Mouse (Mus musculus) embryonic facial prominence, embryonic 15.5 days (tissue): Measurements from ENCODE around the gene Cetn3. TPM values are rescaled to one million over a fixed set of nuclear protein-coding genes. Genes with fewer than 3 reads are reported as not detected.

Experiments
- ATAC-seq: fragments of 200-750 bp; cut with Nextera tagmentation; 2 replicates; pipeline ENCODE4 v1.8.0; 2017; ENCODE audit warnings: low read depth, moderate TSS enrichment; ENCODE audit not compliant: insufficient number of reproducible peaks, low FRiP score, low TSS enrichment
- H3K27ac ChIP-seq: fragments of 300-500 bp; sonication (generic); replicated peaks from 2 replicates; pipeline ENCODE4 v1.5.1; 2015; ENCODE audit warnings: mild to moderate bottlenecking, inconsistent platforms
- H3K27me3 ChIP-seq: fragments of 300-500 bp; sonication (generic); 2 replicates; pipeline ENCODE4 v1.6.1; 2015; ENCODE audit warnings: inconsistent platforms
- H3K36me3 ChIP-seq: fragments of 300-500 bp; sonication (generic); 2 replicates; pipeline ENCODE4 v1.6.1; 2015; ENCODE audit warnings: mild to moderate bottlenecking, inconsistent platforms
- H3K4me1 ChIP-seq: fragments of 300-500 bp; sonication (generic); 2 replicates; pipeline ENCODE4 v1.6.1; 2015; ENCODE audit warnings: inconsistent platforms
- H3K4me2 ChIP-seq: fragments of 300-500 bp; sonication (generic); replicated peaks from 2 replicates; pipeline ENCODE4 v1.6.1; 2015; ENCODE audit warnings: mild to moderate bottlenecking, inconsistent platforms
- H3K4me3 ChIP-seq: fragments of 300-500 bp; sonication (generic); replicated peaks from 2 replicates; pipeline ENCODE4 v1.5.1; 2015; ENCODE audit warnings: mild to moderate bottlenecking, inconsistent platforms
- H3K9ac ChIP-seq: fragments of 300-500 bp; sonication (generic); 2 replicates; pipeline ENCODE4 v1.6.1; 2015; ENCODE audit warnings: inconsistent platforms
- H3K9me3 ChIP-seq: fragments of 300-500 bp; sonication (generic); replicated peaks from 2 replicates; pipeline ENCODE4 v1.6.1; 2016; ENCODE audit warnings: inconsistent platforms
- WGBS: fragments of 180-500 bp; shearing (Covaris S2); methylation state at CpG from one replicate; pipeline ENCODE4 v1.1.7; 2015; 5-methylcytosine and 5-hydroxymethylcytosine counted together
- polyA plus RNA-seq: library from polyadenylated mRNA; unstranded; fragments of >200 nt; fragmentation: Nextera tagmentation; extraction: Ambion mirVana; gene quantifications from 2 replicates; pipeline ENCODE4 v1.2.1, GENCODE M21; 2015

Cetn3 gene
- polyA plus RNA-seq, 1 experiment from 2014 or later, result 200 TPM

GRCm38 (mm10) chr13:81824576-81825330, 41.9 kb downstream of the Cetn3 start:
- WGBS, result 56% methylated on average over 11 of the region's 11 CpGs
- no peak overlapping the region for H3K4me3 ChIP-seq
- no peak for ATAC-seq
- H3K27me3 ChIP-seq, result no peaks in the 10 kb centered on the region
- no peaks in the 10 kb centered on the region for H3K9me3 ChIP-seq
- no peak overlapping the region for H3K4me2 ChIP-seq
- H3K27ac ChIP-seq, result no peak overlapping the region
- H3K9ac ChIP-seq, result no peak overlapping the region
- H3K4me1 ChIP-seq, result no peaks in the 10 kb centered on the region
- H3K36me3 ChIP-seq, result no peaks in the 10 kb centered on the region

DNA sequence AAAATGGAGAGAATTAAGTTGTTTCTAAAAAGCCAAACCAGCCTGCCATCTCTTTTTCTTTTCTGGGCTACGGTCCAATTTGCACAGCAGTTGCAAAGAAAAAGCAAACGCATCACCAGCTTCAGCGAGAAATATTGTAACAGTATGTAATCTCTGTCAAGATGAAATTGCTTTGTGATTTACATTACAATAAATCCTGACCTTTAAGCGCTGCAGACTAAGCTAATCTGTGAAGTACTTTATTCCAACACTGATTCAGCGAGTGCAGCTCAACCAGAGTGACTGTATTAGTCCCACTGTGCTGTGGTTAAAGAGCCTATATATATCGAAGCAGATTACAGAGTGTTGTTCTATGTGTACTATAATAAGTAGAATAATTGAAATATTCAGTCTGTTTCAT, 45.6 kb downstream of the Cetn3 start:
- H3K27me3 ChIP-seq, result no peaks in the 10 kb centered on the region
- no peaks in the 10 kb centered on the region for H3K9me3 ChIP-seq
- H3K9ac ChIP-seq, result no peak overlapping the region
- H3K4me3 ChIP-seq, result no peak overlapping the region
- ATAC-seq, result no peak
- no peak overlapping the region for H3K27ac ChIP-seq
- no peaks in the 10 kb centered on the region for H3K36me3 ChIP-seq
- H3K4me1 ChIP-seq, result no peaks in the 10 kb centered on the region
- H3K4me2 ChIP-seq, result no peak overlapping the region
- 61% methylated on average over 6 of the region's 6 CpGs for WGBS

GRCm38 (mm10) chr13:81831838-81832237, 49.0 kb downstream of the Cetn3 start:
- H3K27me3 ChIP-seq, result no peaks in the 10 kb centered on the region
- no peak overlapping the region for H3K4me3 ChIP-seq
- 88% methylated on average over 7 of the region's 7 CpGs for WGBS
- no peak overlapping the region for H3K27ac ChIP-seq
- no peak overlapping the region for H3K9ac ChIP-seq
- H3K4me2 ChIP-seq, result no peak overlapping the region
- no peaks in the 10 kb centered on the region for H3K9me3 ChIP-seq
- H3K4me1 ChIP-seq, result no peaks in the 10 kb centered on the region
- no peaks in the 10 kb centered on the region for H3K36me3 ChIP-seq
- no peak for ATAC-seq

GRCm38 (mm10) chr13:81836386-81837177, 53.7 kb downstream of the Cetn3 start:
- H3K27me3 ChIP-seq, result no peaks in the 10 kb centered on the region
- H3K4me1 ChIP-seq, result no peaks in the 10 kb centered on the region
- no peak overlapping the region for H3K27ac ChIP-seq
- no peak overlapping the region for H3K4me2 ChIP-seq
- no peaks in the 10 kb centered on the region for H3K36me3 ChIP-seq
- no peaks in the 10 kb centered on the region for H3K9me3 ChIP-seq
- no peak overlapping the region for H3K4me3 ChIP-seq
- 66% methylated on average over 9 of the region's 9 CpGs for WGBS
- ATAC-seq, result no peak
- H3K9ac ChIP-seq, result no peak overlapping the region

GRCm38 (mm10) chr13:81838016-81838415, 55.1 kb downstream of the Cetn3 start:
- no peak overlapping the region for H3K27ac ChIP-seq
- WGBS, result 83% methylated on average over 5 of the region's 5 CpGs
- H3K9me3 ChIP-seq, result no peaks in the 10 kb centered on the region
- no peaks in the 10 kb centered on the region for H3K27me3 ChIP-seq
- H3K9ac ChIP-seq, result no peak overlapping the region
- no peak overlapping the region for H3K4me2 ChIP-seq
- no peaks in the 10 kb centered on the region for H3K36me3 ChIP-seq
- no peak overlapping the region for H3K4me3 ChIP-seq
- no peak for ATAC-seq
- no peaks in the 10 kb centered on the region for H3K4me1 ChIP-seq

GRCm38 (mm10) chr13:81838948-81839347, 56.1 kb downstream of the Cetn3 start:
- Histone ChIP-seq H3K27me3 (no peaks in the 10 kb centered on the region), H3K27ac (no peak overlapping the region), H3K4me2 (no peak overlapping the region), H3K9ac (no peak overlapping the region), H3K4me3 (no peak overlapping the region), H3K4me1 (no peaks in the 10 kb centered on the region), H3K9me3 (no peaks in the 10 kb centered on the region), H3K36me3 (no peaks in the 10 kb centered on the region)
- no peak for ATAC-seq

DNA sequence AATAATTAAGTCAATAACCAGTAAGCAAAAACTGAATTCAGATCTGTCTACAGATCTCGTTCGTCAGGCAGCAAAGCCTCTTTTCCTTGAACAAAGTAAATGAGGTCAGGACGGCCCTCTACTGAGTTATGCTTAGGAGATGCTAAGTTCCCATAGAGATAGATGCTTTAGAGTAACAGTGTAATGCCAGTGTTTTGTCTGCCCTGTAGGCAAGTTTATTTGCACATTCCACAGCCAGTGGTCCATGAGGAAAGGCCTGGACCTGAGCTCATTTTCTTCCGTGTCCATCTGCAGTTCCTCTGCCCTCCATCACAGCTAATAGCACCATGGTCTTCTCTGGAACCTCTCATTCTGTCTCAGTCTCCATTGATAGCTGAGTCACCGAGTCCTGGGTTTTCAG, 57.4 kb downstream of the Cetn3 start:
- Histone ChIP-seq H3K36me3 (no peaks in the 10 kb centered on the region), H3K9me3 (no peaks in the 10 kb centered on the region), H3K4me2 (no peak overlapping the region), H3K4me1 (no peaks in the 10 kb centered on the region), H3K27ac (no peak overlapping the region), H3K9ac (no peak overlapping the region), H3K4me3 (no peak overlapping the region), H3K27me3 (no peaks in the 10 kb centered on the region)
- no peak for ATAC-seq
- WGBS, result 71% methylated on average over 5 of the region's 5 CpGs

GRCm38 (mm10) chr13:81840646-81841045, 57.8 kb downstream of the Cetn3 start:
- WGBS, result 73% methylated on average over 5 of the region's 5 CpGs

GRCm38 (mm10) chr13:81842278-81842677, 59.4 kb downstream of the Cetn3 start:
- no peaks in the 10 kb centered on the region for H3K27me3 ChIP-seq
- 67% methylated on average over 6 of the region's 6 CpGs for WGBS
- H3K4me2 ChIP-seq, result no peak overlapping the region
- H3K9ac ChIP-seq, result no peak overlapping the region
- no peak overlapping the region for H3K4me3 ChIP-seq
- H3K27ac ChIP-seq, result no peak overlapping the region
- no peaks in the 10 kb centered on the region for H3K9me3 ChIP-seq
- ATAC-seq, result no peak
- H3K36me3 ChIP-seq, result no peaks in the 10 kb centered on the region
- no peaks in the 10 kb centered on the region for H3K4me1 ChIP-seq

More at GRCm38 (mm10) chr13:81840646-81841045, 57.8 kb downstream of the Cetn3 start:
- H3K27ac ChIP-seq, result no peak overlapping the region
- H3K4me2 ChIP-seq, result no peak overlapping the region
- no peak overlapping the region for H3K9ac ChIP-seq
- no peaks in the 10 kb centered on the region for H3K4me1 ChIP-seq
- no peaks in the 10 kb centered on the region for H3K9me3 ChIP-seq
- H3K4me3 ChIP-seq, result no peak overlapping the region
- no peaks in the 10 kb centered on the region for H3K36me3 ChIP-seq
- no peaks in the 10 kb centered on the region for H3K27me3 ChIP-seq
- no peak for ATAC-seq
